In the genomic region with DNA sequence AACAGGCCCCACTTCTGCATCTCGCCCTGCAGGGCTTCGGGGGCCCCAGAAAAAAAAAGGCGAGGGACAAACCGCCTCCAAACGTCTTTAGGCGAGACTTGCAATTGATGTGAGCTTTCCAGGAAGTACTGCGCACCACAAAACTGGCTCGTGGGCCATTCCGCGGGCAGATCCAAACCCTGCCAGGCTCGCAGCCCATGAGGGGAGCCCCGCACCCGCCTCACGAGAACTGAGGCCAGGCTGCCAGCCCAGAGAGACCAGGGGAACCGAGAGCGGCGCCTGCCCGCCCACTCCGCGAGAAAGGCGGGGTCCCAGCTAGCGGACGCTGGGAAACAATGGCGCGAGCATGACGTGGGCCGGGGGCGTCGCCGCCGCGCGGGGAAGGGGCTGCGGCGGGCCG, we compare ENCODE assay signal across 8 mouse cellular contexts. TPM values are rescaled to one million over a fixed set of nuclear protein-coding genes. Genes with fewer than 3 reads are reported as not detected.
A peak's percentile ranks its signal among the peaks of the same experiment; 100 is the strongest.
DNase-seq lines count a peak whose midpoint lies in the region; ATAC-seq and TF ChIP-seq lines count a peak whose summit lies in the region.

No protein-coding gene starts in this region.

- no peaks in the 10 kb centered on the region for H3K9me3 ChIP-seq in E14TG2a.4 (ENCODE audit: low read length)
- no peaks in the 10 kb centered on the region for H3K9me3 ChIP-seq in forebrain, embryonic 15.5 days
- H3K9me3 ChIP-seq in neural tube, embryonic 15.5 days (replicated peaks) = no peaks in the 10 kb centered on the region

- H3K4me2 ChIP-seq in forebrain, embryonic 15.5 days (replicated peaks) = peak overlapping the region; percentile 57
- peak overlapping the region; percentile 64 for H3K4me2 ChIP-seq in neural tube, embryonic 15.5 days

- H3K36me3 ChIP-seq in E14TG2a.4 (ENCODE audit: insufficient read depth, low read length) = peaks cover 21% of the 10 kb centered on the region
- H3K36me3 ChIP-seq in forebrain, embryonic 15.5 days = no peaks in the 10 kb centered on the region
- H3K36me3 ChIP-seq in neural tube, embryonic 15.5 days = no peaks in the 10 kb centered on the region

- intact Hi-C loops in heart, postnatal 25 days (cut with DNase I) = no loop called here

- WGBS in forebrain, embryonic 15.5 days = under 1% methylated on average over 35 of the region's 36 CpGs
- WGBS in lung, adult 2 months = 2% methylated on average over 36 of the region's 36 CpGs
- under 1% methylated on average over 36 of the region's 36 CpGs for WGBS in neural tube, embryonic 15.5 days

- peaks cover 48% of the 10 kb centered on the region for H3K4me1 ChIP-seq in E14TG2a.4 (replicated peaks; ENCODE audit: low read depth, low read length)
- H3K4me1 ChIP-seq in forebrain, embryonic 15.5 days = peaks cover 30% of the 10 kb centered on the region
- peaks cover 29% of the 10 kb centered on the region for H3K4me1 ChIP-seq in lung, adult 2 months (ENCODE audit: control insufficient read depth, insufficient read depth, low read length)
- H3K4me1 ChIP-seq in neural tube, embryonic 15.5 days = peaks cover 29% of the 10 kb centered on the region

- DNase-seq in cerebellum, adult 11 months = peak; percentile 81
- DNase-seq in heart, postnatal 25 days (ENCODE audit: low spot score) = peak; percentile 78
- peak; percentile 86 to 89 for DNase-seq in layer of hippocampus, adult 2 months (ENCODE audit: low spot score in 2 of 2)
- peak; percentile 76 for DNase-seq in lung, adult 2 months
- peak; percentile 86 for DNase-seq in testis, postnatal 14 days (ENCODE audit: low spot score)

- peak; percentile 65; the same call in 1 of the 2 replicates for TF ChIP-seq POLR2A in lung, adult 2 months (IDR thresholded peaks at IDR 0.05; ENCODE audit: borderline replicate concordance, extremely low read depth, low read depth, low read length)

- H3K4me3 ChIP-seq in E14TG2a.4 (replicated peaks; ENCODE audit: low read length) = peak overlapping the region; percentile 95
- H3K4me3 ChIP-seq in forebrain, embryonic 15.5 days = peak overlapping the region; percentile 81
- H3K4me3 ChIP-seq in layer of hippocampus, adult 2 months = peak overlapping the region; percentile 76
- peak overlapping the region; percentile 96 for H3K4me3 ChIP-seq in lung, adult 2 months (replicated peaks; ENCODE audit: extremely low read depth, low read depth, low read length)
- peak overlapping the region; percentile 71 for H3K4me3 ChIP-seq in neural tube, embryonic 15.5 days (replicated peaks)

- H3K27me3 ChIP-seq in E14TG2a.4 (ENCODE audit: insufficient read depth, low read length) = no peaks in the 10 kb centered on the region
- H3K27me3 ChIP-seq in forebrain, embryonic 15.5 days = no peaks in the 10 kb centered on the region
- H3K27me3 ChIP-seq in neural tube, embryonic 15.5 days (replicated peaks) = no peaks in the 10 kb centered on the region

- peak overlapping the region; percentile 89 for H3K9ac ChIP-seq in forebrain, embryonic 15.5 days (replicated peaks)
- peak overlapping the region; percentile 94 for H3K9ac ChIP-seq in neural tube, embryonic 15.5 days (replicated peaks)

- H3K27ac ChIP-seq in forebrain, embryonic 15.5 days (replicated peaks) = peak overlapping the region; percentile 99
- H3K27ac ChIP-seq in layer of hippocampus, adult 2 months = peak overlapping the region; percentile 95
- H3K27ac ChIP-seq in neural tube, embryonic 15.5 days (replicated peaks) = peak overlapping the region; percentile 100

- ATAC-seq in forebrain, embryonic 15.5 days (replicated peaks) = peak; percentile 91
- ATAC-seq in neural tube, embryonic 15.5 days (ENCODE audit: low FRiP score) = peak; percentile 95

- no peak for TF ChIP-seq CTCF in E14TG2a.4 (conservative IDR thresholded peaks at IDR 0.05; ENCODE audit: low read length)
- TF ChIP-seq CTCF in layer of hippocampus, adult 2 months (conservative IDR thresholded peaks at IDR 0.05) = no peak
- TF ChIP-seq CTCF in lung, adult 2 months (IDR thresholded peaks at IDR 0.05; ENCODE audit: insufficient read depth, low read length) = no peak

RNA-seq across cellular contexts. Expression of gene Ina, which starts 52.8 kb away (rescaled TPM):
- 333 TPM in 2 replicates for polyA plus RNA-seq in forebrain, embryonic 15.5 days (2015; fragmentation: Nextera tagmentation; extraction: Ambion mirVana)
- not detected for total RNA-seq in heart, postnatal 25 days (2021)
- total RNA-seq in layer of hippocampus, adult 2 months (2021) = 100 to 1,000 TPM; 170 to 180 TPM
- polyA plus RNA-seq in lung, adult 2 months (2012; rRNA removed) = 0.04 TPM in 1 of 2 replicates, not detected in the other
- 385 and 491 TPM in 2 replicates for polyA plus RNA-seq in neural tube, embryonic 15.5 days (2015; fragmentation: Nextera tagmentation; extraction: Ambion mirVana)

RNA-seq across cellular contexts. Expression of gene Nt5c2, which starts 53.3 kb away (rescaled TPM):
- 73.2 and 78.2 TPM in 2 replicates for polyA plus RNA-seq in forebrain, embryonic 15.5 days (2015; fragmentation: Nextera tagmentation; extraction: Ambion mirVana)
- 10 to 100 TPM; 65.0 to 71.7 TPM for total RNA-seq in heart, postnatal 25 days (2021)
- 10 to 100 TPM; 80.9 to 84.4 TPM for total RNA-seq in layer of hippocampus, adult 2 months (2021)
- polyA plus RNA-seq in lung, adult 2 months (2012; rRNA removed) = 11.1 and 17.5 TPM in 2 replicates
- polyA plus RNA-seq in neural tube, embryonic 15.5 days (2015; fragmentation: Nextera tagmentation; extraction: Ambion mirVana) = 72.1 and 78.5 TPM in 2 replicates

Comparison
In these comparisons a context has a peak if more than half of its experiments do, and no peak if none do; other contexts are left out.
1. Peak in every context shown above with its lines: DNase-seq, ATAC-seq, H3K4me3 ChIP-seq and H3K27ac ChIP-seq.
2. RNA of gene Ina, which starts 52.8 kb away (polyA plus RNA-seq): 385 to 491 TPM in neural tube, embryonic 15.5 days and 333 TPM in forebrain, embryonic 15.5 days; 0.04 TPM in lung, adult 2 months; every median in the first group is over 100 times any median in the second.